Mouse (Mus musculus): ENCODE results near the gene Tex19.1. TPM values are rescaled to one million over a fixed set of nuclear protein-coding genes. Genes with fewer than 3 reads are reported as not detected.
"Not testable (repeated sequence)": the region's sequence is repeated elsewhere in the genome, so short reads cannot be mapped to it uniquely, and the experiment has no call there.

Tex19.1 gene
- polyA plus RNA-seq (2017; shearing (Covaris generic)), result under 1 TPM in 1 of 2 experiments, not detected in 1; 0.24 TPM

GRCm38 (mm10) chr11:121145865-121146264, at the start of gene Tex19.1:
Tex19.1 (plus strand) TSS chr11:121146143.
- ATAC-seq, result no peak

GRCm38 (mm10) chr11:121099762-121100161, 46.2 kb upstream of the Tex19.1 start:
- ATAC-seq, result no peak

GRCm38 (mm10) chr11:121100692-121101091, 45.3 kb upstream of the Tex19.1 start:
- ATAC-seq, result peak; percentile 51

GRCm38 (mm10) chr11:121101124-121101805, 44.7 kb upstream of the Tex19.1 start:
- no peak for ATAC-seq

- not testable (repeated sequence) for ATAC-seq
These were observed 38.7 kb upstream of the Tex19.1 start for GRCm38 (mm10) chr11:121107242-121107641.

- ATAC-seq, result no peak
These were observed 37.9 kb upstream of the Tex19.1 start for GRCm38 (mm10) chr11:121108061-121108460.

- no peak for ATAC-seq
These were observed 36.0 kb upstream of the Tex19.1 start for GRCm38 (mm10) chr11:121109986-121110385.

GRCm38 (mm10) chr11:121111051-121111450, 34.9 kb upstream of the Tex19.1 start:
- ATAC-seq, result no peak

- no peak for ATAC-seq
These were observed 34.3 kb upstream of the Tex19.1 start for GRCm38 (mm10) chr11:121111601-121112000.

GRCm38 (mm10) chr11:121112091-121112775, 33.7 kb upstream of the Tex19.1 start:
- no peak for ATAC-seq

GRCm38 (mm10) chr11:121118106-121118505, 27.8 kb upstream of the Tex19.1 start:
- ATAC-seq, result no peak

- no peak for ATAC-seq
These were observed 27.4 kb upstream of the Tex19.1 start, which contains the start of gene Tex19.2 for GRCm38 (mm10) chr11:121118577-121118976. Tex19.2 (minus strand) TSS chr11:121118677.

- no peak for ATAC-seq
These were observed 24.8 kb upstream of the Tex19.1 start for GRCm38 (mm10) chr11:121121151-121121550.

GRCm38 (mm10) chr11:121122024-121122670, 23.8 kb upstream of the Tex19.1 start:
- ATAC-seq, result no peak

- no peak for ATAC-seq
These were observed 22.5 kb upstream of the Tex19.1 start for GRCm38 (mm10) chr11:121123438-121123837.

GRCm38 (mm10) chr11:121125522-121126172, 20.3 kb upstream of the Tex19.1 start:
- ATAC-seq, result no peak

- no peak for ATAC-seq
These were observed 19.5 kb upstream of the Tex19.1 start for GRCm38 (mm10) chr11:121126395-121126794.

GRCm38 (mm10) chr11:121127441-121127840, 18.5 kb upstream of the Tex19.1 start:
- ATAC-seq, result no peak

- ATAC-seq, result no peak
These were observed 16.3 kb upstream of the Tex19.1 start for GRCm38 (mm10) chr11:121129616-121130015.

- ATAC-seq, result no peak
These were observed 11.3 kb upstream of the Tex19.1 start for GRCm38 (mm10) chr11:121134600-121134999.

GRCm38 (mm10) chr11:121137682-121138081, 8.3 kb upstream of the Tex19.1 start:
- ATAC-seq, result no peak

- ATAC-seq, result no peak
These were observed 7.2 kb upstream of the Tex19.1 start for GRCm38 (mm10) chr11:121138732-121139131.
